Mouse (Mus musculus) kidney, postnatal 36 days (tissue): ENCODE data around the gene Sema4b.

Experiments
- DNase-seq, 2 experiments: peaks; one replicate each; pipeline ENCODE4 v3.0.0; 2021 to 2022; ENCODE audit warnings: mixed read lengths in 2 of 2

Gene Sema4b

GRCm38 (mm10) chr7:80186531-80187296 is at the start of gene Sema4b:
Gene Sema4b, plus strand, starts transcription at chr7:80186841.
- DNase-seq = peak; percentile 95 to 97

- no peak for DNase-seq
Observed at GRCm38 (mm10) chr7:80138375-80138774, 48.3 kb upstream of the Sema4b start.

GRCm38 (mm10) chr7:80140815-80141214 is 45.8 kb upstream of the Sema4b start:
- peak; percentile 72 to 88 for DNase-seq

GRCm38 (mm10) chr7:80143331-80144273 is 43.0 kb upstream of the Sema4b start:
- peak in 1 of 2 experiments; percentile 31 for DNase-seq

- DNase-seq = no peak
Observed at GRCm38 (mm10) chr7:80144695-80145094, 41.9 kb upstream of the Sema4b start.

GRCm38 (mm10) chr7:80146077-80146476 is 40.6 kb upstream of the Sema4b start:
- DNase-seq = no peak

- DNase-seq = no peak
Observed at GRCm38 (mm10) chr7:80149356-80149755, 37.3 kb upstream of the Sema4b start.

- peak in 1 of 2 experiments; percentile 52 for DNase-seq
Observed at GRCm38 (mm10) chr7:80152152-80152551, 34.5 kb upstream of the Sema4b start.

- no peak for DNase-seq
Observed at GRCm38 (mm10) chr7:80152756-80153155, 33.9 kb upstream of the Sema4b start.

- no peak for DNase-seq
Observed at GRCm38 (mm10) chr7:80154689-80155088, 32.0 kb upstream of the Sema4b start.

- peak; percentile 83 to 86 for DNase-seq
Observed at GRCm38 (mm10) chr7:80156711-80157227, 29.9 kb upstream of the Sema4b start.

- no peak for DNase-seq
Observed at GRCm38 (mm10) chr7:80158496-80159268, 28.0 kb upstream of the Sema4b start.

GRCm38 (mm10) chr7:80160293-80160944 is 26.2 kb upstream of the Sema4b start:
- peak; percentile 81 to 85 for DNase-seq

- peak; percentile 93 to 96 for DNase-seq
Observed at GRCm38 (mm10) chr7:80160945-80161306, 25.7 kb upstream of the Sema4b start.

- no peak for DNase-seq
Observed at GRCm38 (mm10) chr7:80165432-80165831, 21.2 kb upstream of the Sema4b start.

- peak; percentile 65 to 85 for DNase-seq
Observed at GRCm38 (mm10) chr7:80166740-80167139, 19.9 kb upstream of the Sema4b start.

GRCm38 (mm10) chr7:80169847-80170246 is 16.8 kb upstream of the Sema4b start:
- DNase-seq = no peak

- peak; percentile 77 to 79 for DNase-seq
Observed at GRCm38 (mm10) chr7:80171345-80171744, 15.3 kb upstream of the Sema4b start.

GRCm38 (mm10) chr7:80172069-80172956 is 14.3 kb upstream of the Sema4b start:
- DNase-seq = no peak

- no peak for DNase-seq
Observed at GRCm38 (mm10) chr7:80176159-80176558, 10.5 kb upstream of the Sema4b start.

GRCm38 (mm10) chr7:80177438-80177837 is 9.2 kb upstream of the Sema4b start:
- DNase-seq = no peak
